ENCODE assay signal across 8 mouse cellular contexts in genomic region chr14:103843371-103844001, GRCm38 (mm10). TPM values are rescaled to one million over a fixed set of nuclear protein-coding genes. Genes with fewer than 3 reads are reported as not detected.
A peak's percentile ranks its signal among the peaks of the same experiment; 100 is the strongest.
DNase-seq lines count a peak whose midpoint lies in the region; ATAC-seq and TF ChIP-seq lines count a peak whose summit lies in the region.

No protein-coding gene starts in this region.

- WGBS in hindbrain, embryonic 15.5 days, result under 1% methylated on average over 30 of the region's 30 CpGs

- H3K9me3 ChIP-seq in hindbrain, embryonic 15.5 days, result no peaks in the 10 kb centered on the region

- H3K4me2 ChIP-seq in hindbrain, embryonic 15.5 days, result peak overlapping the region; percentile 93

- peaks cover 10% of the 10 kb centered on the region for H3K4me1 ChIP-seq in hindbrain, embryonic 15.5 days (replicated peaks)

- intact Hi-C loops in gastrocnemius, adult 2 months (cut with DNase I), result loop anchor here (10.0 kb wide), 1 partner anchor 119 kb away; no protein-coding TSS in a partner anchor
- intact Hi-C loops in left cerebral cortex, postnatal 4 days (cut with DNase I), result no loop called here

- H3K27me3 ChIP-seq in hindbrain, embryonic 15.5 days, result no peaks in the 10 kb centered on the region; the same call in 1 of the 2 replicates

- no peaks in the 10 kb centered on the region for H3K36me3 ChIP-seq in hindbrain, embryonic 15.5 days

- DNase-seq in ZHBTc4 (ENCODE audit: low read depth, low spot score), result peak; percentile 67
- DNase-seq in cerebellum, postnatal 25 days, result peak; percentile 19 to 24
- peak; percentile 64 for DNase-seq in gastrocnemius, adult 2 months
- DNase-seq in left cerebral cortex, postnatal 4 days, result peak; percentile 56
- DNase-seq in right cerebral cortex, postnatal 4 days, result peak; percentile 69

- peak; percentile 16; the same call in 1 of the 2 replicates for TF ChIP-seq CTCF in gastrocnemius, adult 2 months (IDR thresholded peaks at IDR 0.05)

- peak overlapping the region; percentile 34 for H3K9ac ChIP-seq in hindbrain, embryonic 15.5 days

- peak overlapping the region; percentile 86 for H3K27ac ChIP-seq in gastrocnemius, adult 2 months
- peak overlapping the region; percentile 60 for H3K27ac ChIP-seq in hindbrain, embryonic 15.5 days (replicated peaks)

- peak overlapping the region; percentile 75 for H3K4me3 ChIP-seq in gastrocnemius, adult 2 months
- H3K4me3 ChIP-seq in hindbrain, embryonic 15.5 days, result peak overlapping the region; percentile 47

- peak; percentile 85 for ATAC-seq in hindbrain, embryonic 15.5 days (ENCODE audit: low FRiP score, low read depth)
- peak; percentile 69 for ATAC-seq in megakaryocyte progenitor cell, adult 5-6 weeks (replicated peaks; ENCODE audit: poor library complexity)
- ATAC-seq in activated CD4-positive, CD25-positive, alpha-beta regulatory T cell, adult 4 months, result no peak

RNA-seq across cellular contexts. Expression of gene Ednrb, which starts 0.7 kb away (rescaled TPM):
- total RNA-seq in gastrocnemius, adult 2 months (2021), result 10 to 100 TPM in 1 of 2 experiments, 1 to 10 TPM in 1; 5.8 to 10.5 TPM
- 127 and 131 TPM in 2 replicates for polyA plus RNA-seq in hindbrain, embryonic 15.5 days (2015; fragmentation: Nextera tagmentation; extraction: Ambion mirVana)
- 10 to 100 TPM; 80.9 to 85.0 TPM for total RNA-seq in left cerebral cortex, postnatal 4 days (2021)
- total RNA-seq in megakaryocyte progenitor cell, adult 5-6 weeks (2015), result 0.20 and 0.71 TPM in 2 replicates
- 0.30 TPM in 1 of 2 replicates, not detected in the other for total RNA-seq in megakaryocyte progenitor cell, adult 5-6 weeks (2017)
- polyA plus RNA-seq in activated CD4-positive, CD25-positive, alpha-beta regulatory T cell, adult 4 months (2017; shearing (Covaris generic)), result not detected

Comparison
In these comparisons a context has a peak if more than half of its experiments do, and no peak if none do; other contexts are left out.
1. RNA of gene Ednrb, which starts 0.7 kb away (total RNA-seq): 80.9 to 85.0 TPM in left cerebral cortex, postnatal 4 days; 5.8 to 10.5 TPM in gastrocnemius, adult 2 months and 0.20 to 0.71 TPM in megakaryocyte progenitor cell, adult 5-6 weeks; every median in the first group is over 4 times any median in the second.
2. Peak in every context shown above with its lines, with median percentiles within 50 percentile points of each other: DNase-seq.